Mouse (Mus musculus): ENCODE data around the gene Mroh2a.

DNA sequence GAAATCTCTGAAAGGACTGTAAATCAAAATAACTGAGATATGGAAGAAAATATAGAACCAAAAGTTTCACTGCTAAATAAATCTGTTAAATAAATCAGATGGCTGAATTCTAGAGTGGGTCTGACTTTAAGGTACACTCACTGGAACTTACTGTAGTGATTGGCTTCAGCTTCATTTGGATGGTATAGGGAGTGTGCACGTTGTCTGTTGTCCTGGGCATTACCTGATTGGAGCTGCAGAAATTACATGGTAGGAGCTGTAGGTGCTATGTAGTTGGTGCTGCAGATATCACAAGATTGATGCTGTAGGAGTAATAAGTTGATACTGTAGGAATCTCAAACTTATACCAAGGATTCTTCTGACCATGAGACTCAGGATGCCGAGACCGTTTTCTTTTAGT, 83.6 kb downstream of the Mroh2a start:
- TF ChIP-seq POLR2A (IDR thresholded peaks at IDR 0.05; ENCODE audit: extremely low read depth, insufficient read depth, low read length) (no peak), CTCF (IDR thresholded peaks at IDR 0.05; ENCODE audit: extremely low read depth, insufficient read depth, low read length) (no peak)

All from cortical plate, adult 2 months (tissue).